Mouse (Mus musculus): ENCODE measurements around the gene Setd1a. TPM values are rescaled to one million over a fixed set of nuclear protein-coding genes. Genes with fewer than 3 reads are reported as not detected.
A peak's percentile ranks its signal among the peaks of the same experiment; 100 is the strongest.

Setd1a gene
- total and polyA plus RNA-seq, 2 experiments from 2014 or later = 16.4 to 18.0 TPM

- ATAC-seq (ENCODE audit: low FRiP score) (no peak), DNase-seq (ENCODE audit: low spot score) (no peak)
- WGBS = 90% methylated on average over 1 of the region's 1 CpGs
- no peak overlapping the region for H3K4me3 ChIP-seq (ENCODE audit: low read depth, low read length)
- H3K4me2 ChIP-seq (ENCODE audit: low read depth, low read length, poor library complexity, severe bottlenecking) = no peak overlapping the region
- H3K9ac ChIP-seq (replicated peaks; ENCODE audit: low read length, poor library complexity, severe bottlenecking) = no peak overlapping the region
- no peaks in the 10 kb centered on the region for H3K9me3 ChIP-seq (ENCODE audit: low read length)
- peaks cover 72% of the 10 kb centered on the region for H3K36me3 ChIP-seq (ENCODE audit: insufficient read depth, low read length)
- H3K27ac ChIP-seq (ENCODE audit: low read depth, low read length) = 0 out of 2 replicates have a peak overlapping the region, but pooled peaks have one; percentile 47
- H3K27me3 ChIP-seq (ENCODE audit: insufficient read depth, low read length) = no peaks in the 10 kb centered on the region
- H3K4me1 ChIP-seq (ENCODE audit: insufficient read depth, low read length) = no peaks in the 10 kb centered on the region
- TF ChIP-seq CTCF (IDR thresholded peaks at IDR 0.05) = no peak
Observed at GRCm38 (mm10) chr7:127799738-127800137, 23.3 kb downstream of the Setd1a start.

GRCm38 (mm10) chr7:127800435-127801009 lies 24.1 kb downstream of the Setd1a start, which contains the start of gene Hsd3b7:
Gene Hsd3b7, plus strand, starts transcription at chr7:127800604.
- no peaks in the 10 kb centered on the region for H3K27me3 ChIP-seq (ENCODE audit: insufficient read depth, low read length)

GRCm38 (mm10) chr7:127801010-127801621 lies 24.6 kb downstream of the Setd1a start:
- no peak for DNase-seq (ENCODE audit: low spot score)
- no peak for ATAC-seq (ENCODE audit: low FRiP score)
- 94% methylated on average over 8 of the region's 8 CpGs for WGBS
- Histone ChIP-seq H3K27ac (ENCODE audit: low read depth, low read length) (no peak overlapping the region), H3K9ac (replicated peaks; ENCODE audit: low read length, poor library complexity, severe bottlenecking) (no peak overlapping the region), H3K36me3 (ENCODE audit: insufficient read depth, low read length) (peaks cover 70% of the 10 kb centered on the region), H3K4me2 (ENCODE audit: low read depth, low read length, poor library complexity, severe bottlenecking) (peak overlapping the region; percentile 34), H3K4me3 (ENCODE audit: low read depth, low read length) (no peak overlapping the region), H3K9me3 (ENCODE audit: low read length) (no peaks in the 10 kb centered on the region), H3K27me3 (ENCODE audit: insufficient read depth, low read length) (no peaks in the 10 kb centered on the region), H3K4me1 (ENCODE audit: insufficient read depth, low read length) (no peaks in the 10 kb centered on the region)
- no peak for TF ChIP-seq CTCF (IDR thresholded peaks at IDR 0.05)

More at GRCm38 (mm10) chr7:127800435-127801009, 24.1 kb downstream of the Setd1a start, which contains the start of gene Hsd3b7:
- no peaks in the 10 kb centered on the region for H3K9me3 ChIP-seq (ENCODE audit: low read length)
- peak; percentile 90 for DNase-seq (ENCODE audit: low spot score)
- no peak within 1 kb of the TSS for H3K4me3 ChIP-seq (ENCODE audit: low read depth, low read length)
- peaks cover 74% of the 10 kb centered on the region for H3K36me3 ChIP-seq (ENCODE audit: insufficient read depth, low read length)
- peak within 1 kb of the TSS; percentile 34 for H3K4me2 ChIP-seq (ENCODE audit: low read depth, low read length, poor library complexity, severe bottlenecking)
- peak; percentile 78 for ATAC-seq (ENCODE audit: low FRiP score)
- no peaks in the 10 kb centered on the region for H3K4me1 ChIP-seq (ENCODE audit: insufficient read depth, low read length)
- H3K9ac ChIP-seq (replicated peaks; ENCODE audit: low read length, poor library complexity, severe bottlenecking) = no peak within 1 kb of the TSS
- H3K27ac ChIP-seq (ENCODE audit: low read depth, low read length) = peak within 1 kb of the TSS; percentile 47
- WGBS = 22% methylated on average over 6 of the region's 6 CpGs
- TF ChIP-seq CTCF (IDR thresholded peaks at IDR 0.05) = peak; percentile 97

GRCm38 (mm10) chr7:127802313-127802712 lies 25.8 kb downstream of the Setd1a start:
- no peak overlapping the region for H3K27ac ChIP-seq (ENCODE audit: low read depth, low read length)
- no peak overlapping the region for H3K9ac ChIP-seq (replicated peaks; ENCODE audit: low read length, poor library complexity, severe bottlenecking)
- no peaks in the 10 kb centered on the region for H3K4me1 ChIP-seq (ENCODE audit: insufficient read depth, low read length)
- H3K4me2 ChIP-seq (ENCODE audit: low read depth, low read length, poor library complexity, severe bottlenecking) = no peak overlapping the region
- TF ChIP-seq CTCF (IDR thresholded peaks at IDR 0.05) = no peak
- no peaks in the 10 kb centered on the region for H3K27me3 ChIP-seq (ENCODE audit: insufficient read depth, low read length)
- peaks cover 64% of the 10 kb centered on the region for H3K36me3 ChIP-seq (ENCODE audit: insufficient read depth, low read length)
- peak; percentile 32 for DNase-seq (ENCODE audit: low spot score)
- no peaks in the 10 kb centered on the region for H3K9me3 ChIP-seq (ENCODE audit: low read length)
- no peak overlapping the region for H3K4me3 ChIP-seq (ENCODE audit: low read depth, low read length)
- ATAC-seq (ENCODE audit: low FRiP score) = no peak
- 90% methylated on average over 17 of the region's 17 CpGs for WGBS

GRCm38 (mm10) chr7:127808821-127809220 lies 32.4 kb downstream of the Setd1a start:
- TF ChIP-seq CTCF (IDR thresholded peaks at IDR 0.05) = no peak
- 80% methylated on average over 5 of the region's 5 CpGs for WGBS
- H3K4me1 ChIP-seq (ENCODE audit: insufficient read depth, low read length) = no peaks in the 10 kb centered on the region
- no peaks in the 10 kb centered on the region for H3K27me3 ChIP-seq (ENCODE audit: insufficient read depth, low read length)
- ATAC-seq (ENCODE audit: low FRiP score) (no peak), DNase-seq (ENCODE audit: low spot score) (no peak)
- H3K4me3 ChIP-seq (ENCODE audit: low read depth, low read length) = no peak overlapping the region
- H3K36me3 ChIP-seq (ENCODE audit: insufficient read depth, low read length) = peaks cover 68% of the 10 kb centered on the region
- no peak overlapping the region for H3K9ac ChIP-seq (replicated peaks; ENCODE audit: low read length, poor library complexity, severe bottlenecking)
- no peak overlapping the region for H3K27ac ChIP-seq (ENCODE audit: low read depth, low read length)
- no peaks in the 10 kb centered on the region for H3K9me3 ChIP-seq (ENCODE audit: low read length)
- no peak overlapping the region for H3K4me2 ChIP-seq (ENCODE audit: low read depth, low read length, poor library complexity, severe bottlenecking)

GRCm38 (mm10) chr7:127809846-127810245 lies 33.4 kb downstream of the Setd1a start:
- H3K4me2 ChIP-seq (ENCODE audit: low read depth, low read length, poor library complexity, severe bottlenecking) = no peak overlapping the region
- peaks cover 73% of the 10 kb centered on the region for H3K36me3 ChIP-seq (ENCODE audit: insufficient read depth, low read length)
- H3K4me3 ChIP-seq (ENCODE audit: low read depth, low read length) = no peak overlapping the region
- DNase-seq (ENCODE audit: low spot score) (no peak), ATAC-seq (ENCODE audit: low FRiP score) (no peak)
- no peak overlapping the region for H3K9ac ChIP-seq (replicated peaks; ENCODE audit: low read length, poor library complexity, severe bottlenecking)
- H3K27ac ChIP-seq (ENCODE audit: low read depth, low read length) = no peak overlapping the region
- H3K27me3 ChIP-seq (ENCODE audit: insufficient read depth, low read length) = no peaks in the 10 kb centered on the region
- H3K9me3 ChIP-seq (ENCODE audit: low read length) = no peaks in the 10 kb centered on the region
- no peak for TF ChIP-seq CTCF (IDR thresholded peaks at IDR 0.05)
- no peaks in the 10 kb centered on the region for H3K4me1 ChIP-seq (ENCODE audit: insufficient read depth, low read length)
- 100% methylated on average over 1 of the region's 1 CpGs for WGBS

All from midbrain, postnatal 0 days (tissue).